Mouse (Mus musculus): ENCODE data around the gene Rps8.
A peak's percentile ranks its signal among the peaks of the same experiment; 100 is the strongest.

- TF ChIP-seq CTCF (IDR thresholded peaks at IDR 0.05; ENCODE audit: low read depth) (peak; percentile 85), EP300 (IDR thresholded peaks at IDR 0.05; ENCODE audit: low read depth) (no peak)
Measured at GRCm38 (mm10) chr4:117189382-117189855, 33.4 kb upstream of the Rps8 start.
